In genomic region chr4:130101183-130101582, GRCm38 (mm10) we compare ENCODE assay signal across 14 mouse cellular contexts. TPM values are rescaled to one million over a fixed set of nuclear protein-coding genes. Genes with fewer than 3 reads are reported as not detected.
DNase-seq lines count a peak whose midpoint lies in the region; ATAC-seq and TF ChIP-seq lines count a peak whose summit lies in the region.
"Had no signal": no experiment of that assay in that cellular context is flagged by ENCODE, and none has a peak within 500 bp of the region (broad histone marks: within the 10 kb centered on the region; RNA-seq: fewer than 3 reads in every experiment).

No protein-coding gene starts in this region.

- H3K4me1 ChIP-seq in hindbrain, postnatal 0 days (ENCODE audit: insufficient read depth, low read length) = peaks cover 14% of the 10 kb centered on the region; the same call in 1 of the 2 replicates

- H3K9me3 ChIP-seq in hindbrain, postnatal 0 days (ENCODE audit: low read length) = no peaks in the 10 kb centered on the region
- H3K9me3 ChIP-seq: limb, embryonic 12.5 days had no signal

- DNase-seq in cerebellum, adult 11-12 months = peak; percentile 49
- peak; percentile 81 for DNase-seq in left cerebral cortex, postnatal 4 days
- no peak for DNase-seq in left cerebral cortex, adult 8-10 months (ENCODE audit: low spot score in 2 of 2)
- DNase-seq in cerebellum, postnatal 14 days = peak; percentile 63 to 70
- peak; percentile 65 for DNase-seq in hindbrain, postnatal 0 days (ENCODE audit: low spot score)
- no peak for DNase-seq in adrenal gland, postnatal 4 days (ENCODE audit: low spot score in 2 of 2)
- no peak for DNase-seq in ovary, postnatal 14 days (ENCODE audit: low spot score)
- DNase-seq: adrenal gland, adult 8-10 months; heart, adult 18-20 months; heart, postnatal 36 days; thymus, postnatal 14 days had no signal

- peak overlapping the region; percentile 5; the same call in 1 of the 2 replicates for H3K27ac ChIP-seq in hindbrain, postnatal 0 days
- H3K27ac ChIP-seq: limb, embryonic 12.5 days had no signal

- H3K4me3 ChIP-seq in hindbrain, postnatal 0 days (ENCODE audit: low read length) = no peak overlapping the region
- H3K4me3 ChIP-seq: limb, embryonic 12.5 days had no signal

- intact Hi-C loops in left cerebral cortex, postnatal 4 days (cut with DNase I) = no loop called here

- WGBS in hindbrain, postnatal 0 days = 15% methylated on average over 8 of the region's 8 CpGs

- H3K9ac ChIP-seq in hindbrain, postnatal 0 days (replicated peaks; ENCODE audit: low read length) = no peak overlapping the region
- H3K9ac ChIP-seq: limb, embryonic 12.5 days had no signal

- TF ChIP-seq CTCF in hindbrain, postnatal 0 days (IDR thresholded peaks at IDR 0.05; ENCODE audit: low read depth) = no peak

- H3K27me3 ChIP-seq in hindbrain, postnatal 0 days (ENCODE audit: insufficient read depth, low read length) = no peaks in the 10 kb centered on the region

- ATAC-seq in cerebellum, adult (ENCODE audit: insufficient number of reproducible peaks, low FRiP score, low TSS enrichment) = no peak
- ATAC-seq in hindbrain, postnatal 0 days = peak; percentile 64; the same call in 1 of the 2 replicates

- H3K4me2 ChIP-seq in hindbrain, postnatal 0 days (ENCODE audit: low read depth, low read length) = no peak overlapping the region
- H3K4me2 ChIP-seq: limb, embryonic 12.5 days had no signal

- H3K36me3 ChIP-seq in hindbrain, postnatal 0 days (ENCODE audit: insufficient read depth, low read length) = no peaks in the 10 kb centered on the region
- H3K36me3 ChIP-seq: limb, embryonic 12.5 days had no signal

RNA-seq across cellular contexts. Expression of gene Pef1, which starts 1.2 kb away (rescaled TPM):
- 10 to 100 TPM; 33.8 to 36.1 TPM for total RNA-seq in left cerebral cortex, postnatal 4 days (2021)
- total RNA-seq in left cerebral cortex, adult 8-10 months (2022) = 10 to 100 TPM; 72.9 to 80.6 (median 76.1) TPM
- total RNA-seq in hindbrain, postnatal 0 days (2014; rRNA removed) = 82.6 and 93.4 TPM in 2 replicates
- 59.8 and 62.0 TPM in 2 replicates for polyA plus RNA-seq in hindbrain, postnatal 0 days (2015; fragmentation: Nextera tagmentation; extraction: Ambion mirVana)
- 10 to 100 TPM; 63.6 to 65.1 TPM for total RNA-seq in adrenal gland, postnatal 4 days (2021)

RNA-seq across cellular contexts. Expression of gene Hcrtr1, which starts 38.0 kb away (rescaled TPM):
- total RNA-seq in left cerebral cortex, postnatal 4 days (2021) = 1 to 10 TPM; 1.9 to 3.6 TPM
- 1 to 10 TPM; 1.4 to 2.0 (median 1.9) TPM for total RNA-seq in left cerebral cortex, adult 8-10 months (2022)
- total RNA-seq in hindbrain, postnatal 0 days (2014; rRNA removed) = 16.9 and 24.2 TPM in 2 replicates
- 11.3 and 12.1 TPM in 2 replicates for polyA plus RNA-seq in hindbrain, postnatal 0 days (2015; fragmentation: Nextera tagmentation; extraction: Ambion mirVana)
- 1 to 10 TPM; 1.2 to 1.8 TPM for total RNA-seq in adrenal gland, postnatal 4 days (2021)
- total RNA-seq: heart, adult 18-20 months; heart, postnatal 36 days; megakaryocyte, adult 5-6 weeks had no signal
- polyA plus RNA-seq: limb, embryonic 12.5 days had no signal

RNA-seq across cellular contexts. Expression of gene Col16a1, which starts 53.5 kb away (rescaled TPM):
- 10 to 100 TPM; 19.5 to 24.1 TPM for total RNA-seq in left cerebral cortex, postnatal 4 days (2021)
- total RNA-seq in left cerebral cortex, adult 8-10 months (2022) = 10 to 100 TPM; 14.6 to 26.0 (median 18.3) TPM
- 19.9 and 21.5 TPM in 2 replicates for total RNA-seq in hindbrain, postnatal 0 days (2014; rRNA removed)
- polyA plus RNA-seq in hindbrain, postnatal 0 days (2015; fragmentation: Nextera tagmentation; extraction: Ambion mirVana) = 13.1 and 13.8 TPM in 2 replicates
- total RNA-seq in adrenal gland, postnatal 4 days (2021) = 10 to 100 TPM; 62.1 to 69.1 TPM
- total RNA-seq: megakaryocyte, adult 5-6 weeks had no signal

Comparison
In these comparisons a context has a peak if more than half of its experiments do, and no peak if none do; other contexts are left out.
1. DNase-seq: peak in cerebellum, adult 11-12 months (single experiment), left cerebral cortex, postnatal 4 days (single experiment), cerebellum, postnatal 14 days (2 of 2) and hindbrain, postnatal 0 days (single experiment); none in left cerebral cortex, adult 8-10 months (0 of 2), adrenal gland, postnatal 4 days (0 of 2) and ovary, postnatal 14 days (single experiment).